Mouse (Mus musculus) limb, embryonic 14.5 days (tissue): ENCODE measurements around the gene Tuba8. TPM values are rescaled to one million over a fixed set of nuclear protein-coding genes. Genes with fewer than 3 reads are reported as not detected.
A peak's percentile ranks its signal among the peaks of the same experiment; 100 is the strongest.

Source experiments
- ATAC-seq: fragments of 200-750 bp; cut with Nextera tagmentation; 2 replicates; pipeline ENCODE4 v1.8.0; 2017; ENCODE audit warnings: low read depth, moderate number of reproducible peaks, moderate TSS enrichment; ENCODE audit not compliant: low FRiP score
- DNase-seq: peaks from one replicate; pipeline ENCODE4 v3.0.0-alpha.2; 2015; ENCODE audit warnings: low spot score
- H3K27ac ChIP-seq: fragments of 300-500 bp; sonication (generic); replicated peaks from 2 replicates; pipeline ENCODE4 v1.5.1; 2014; ENCODE audit warnings: low read depth, mild to moderate bottlenecking, low read length, moderate library complexity, mixed read lengths
- H3K27me3 ChIP-seq: fragments of 300-500 bp; sonication (generic); 2 replicates; pipeline ENCODE4 v1.6.1; 2014; ENCODE audit warnings: low read length, mixed read lengths; ENCODE audit not compliant: control insufficient read depth, insufficient read depth
- H3K36me3 ChIP-seq: fragments of 300-500 bp; sonication (generic); 2 replicates; pipeline ENCODE4 v1.6.1; 2014; ENCODE audit warnings: mild to moderate bottlenecking, low read length, moderate library complexity, mixed read lengths; ENCODE audit not compliant: control insufficient read depth, insufficient read depth
- H3K4me1 ChIP-seq: fragments of 300-500 bp; sonication (generic); 2 replicates; pipeline ENCODE4 v1.6.1; 2014; ENCODE audit warnings: antibody characterized with exemption, low read length, mixed read lengths; ENCODE audit not compliant: control insufficient read depth, insufficient read depth
- H3K4me2 ChIP-seq: fragments of 300-500 bp; sonication (generic); replicated peaks from 2 replicates; pipeline ENCODE4 v1.6.1; 2014; ENCODE audit warnings: low read depth, mild to moderate bottlenecking, low read length, moderate library complexity; ENCODE audit not compliant: severe bottlenecking
- H3K4me3 ChIP-seq: fragments of 300-500 bp; sonication (generic); replicated peaks from 2 replicates; pipeline ENCODE4 v1.5.1; 2014; ENCODE audit warnings: low read length
- H3K9ac ChIP-seq: fragments of 300-500 bp; sonication (generic); 2 replicates; pipeline ENCODE4 v1.6.1; 2014; ENCODE audit warnings: mild to moderate bottlenecking, low read depth, low read length, moderate library complexity; ENCODE audit not compliant: severe bottlenecking
- H3K9me3 ChIP-seq: fragments of 300-500 bp; sonication (generic); 2 replicates; pipeline ENCODE4 v1.6.1; 2016; ENCODE audit warnings: low read length; ENCODE audit not compliant: control insufficient read depth
- POLR2A ChIP-seq: fragments of 200-500 bp; IDR thresholded peaks from 2 replicates; pipeline ENCODE4 v1.8.0; 2012; ENCODE audit warnings: inconsistent platforms, mild to moderate bottlenecking, moderate library complexity, borderline replicate concordance; ENCODE audit not compliant: insufficient read depth, insufficient read length; ENCODE audit errors: extremely low read depth
- whole genome bisulfite sequencing: fragments of 180-500 bp; shearing (Covaris S2); extraction: QIAGEN DNeasy Blood & Tissue Kit; methylation state at CpG from one replicate; pipeline ENCODE4 v1.1.7; 2014; 5-methylcytosine and 5-hydroxymethylcytosine counted together
- polyA plus RNA-seq, 2 experiments: library from polyadenylated mRNA; depleted of rRNA in 1 of 2; stranded (reverse) in 1 of 2; unstranded in 1 of 2; fragments of >200 nt; fragmentation: Nextera tagmentation in 1 of 2; extraction: Ambion mirVana in 1 of 2; gene quantifications; 2 replicates each; pipeline versions ENCODE4 v1.2.1 to v1.2.3; 2012 to 2014

Tuba8 gene
- polyA plus RNA-seq, 2 experiments = 0.77 to 4.4 TPM

- Histone ChIP-seq H3K9me3 (no peaks in the 10 kb centered on the region), H3K4me2 (no peak overlapping the region), H3K36me3 (no peaks in the 10 kb centered on the region), H3K4me1 (peaks cover 12% of the 10 kb centered on the region), H3K27me3 (no peaks in the 10 kb centered on the region), H3K9ac (no peak overlapping the region), H3K27ac (no peak overlapping the region), H3K4me3 (no peak overlapping the region)
- TF ChIP-seq POLR2A = no peak
- ATAC-seq = no peak
- DNase-seq = peak; percentile 80
- WGBS = 56% methylated on average over 7 of the region's 7 CpGs
These were observed 31.7 kb upstream of the Tuba8 start for GRCm38 (mm10) chr6:121178700-121179358.

GRCm38 (mm10) chr6:121179846-121180245 is 30.6 kb upstream of the Tuba8 start:
- WGBS = 74% methylated on average over 7 of the region's 7 CpGs
- no peak for TF ChIP-seq POLR2A
- Histone ChIP-seq H3K27ac (no peak overlapping the region), H3K9me3 (no peaks in the 10 kb centered on the region), H3K4me2 (no peak overlapping the region), H3K27me3 (no peaks in the 10 kb centered on the region), H3K9ac (no peak overlapping the region), H3K4me3 (no peak overlapping the region), H3K4me1 (peaks cover 20% of the 10 kb centered on the region), H3K36me3 (no peaks in the 10 kb centered on the region)
- no peak for DNase-seq
- ATAC-seq = no peak

- WGBS = 1% methylated on average over 32 of the region's 32 CpGs
- H3K4me3 ChIP-seq = peak within 1 kb of the TSS; percentile 61
- peak within 1 kb of the TSS; percentile 87 for H3K27ac ChIP-seq
- H3K4me2 ChIP-seq = peak within 1 kb of the TSS; percentile 92
- TF ChIP-seq POLR2A = peak; percentile 79; the same call in 1 of the 2 replicates
- peak within 1 kb of the TSS; percentile 65 for H3K9ac ChIP-seq
- H3K4me1 ChIP-seq = peaks cover 16% of the 10 kb centered on the region
- H3K36me3 ChIP-seq = peaks cover 12% of the 10 kb centered on the region
- ATAC-seq (peak; percentile 89), DNase-seq (peak; percentile 90)
- H3K9me3 ChIP-seq = no peaks in the 10 kb centered on the region
- H3K27me3 ChIP-seq = no peaks in the 10 kb centered on the region
These were observed 26.9 kb upstream of the Tuba8 start, which contains the start of gene Pex26 for GRCm38 (mm10) chr6:121183414-121184173. Gene Pex26 (plus strand): TSS chr6:121183667.

- Histone ChIP-seq H3K4me3 (peak overlapping the region; percentile 61), H3K27ac (0 out of 2 replicates have a peak overlapping the region, but pooled peaks have one; percentile 87), H3K9ac (peak overlapping the region; percentile 65), H3K4me1 (peaks cover 16% of the 10 kb centered on the region), H3K36me3 (peaks cover 17% of the 10 kb centered on the region), H3K9me3 (no peaks in the 10 kb centered on the region), H3K4me2 (peak overlapping the region; percentile 92), H3K27me3 (no peaks in the 10 kb centered on the region)
- DNase-seq (peak; percentile 71), ATAC-seq (peak; percentile 34)
- WGBS = 2% methylated on average over 35 of the region's 35 CpGs
- TF ChIP-seq POLR2A = no peak
These were observed 26.0 kb upstream of the Tuba8 start for GRCm38 (mm10) chr6:121184198-121185140.

GRCm38 (mm10) chr6:121185232-121185631 is 25.3 kb upstream of the Tuba8 start:
- Histone ChIP-seq H3K4me2 (peak overlapping the region; percentile 92), H3K27ac (no peak overlapping the region), H3K4me3 (peak overlapping the region; percentile 61), H3K4me1 (peaks cover 16% of the 10 kb centered on the region), H3K36me3 (peaks cover 24% of the 10 kb centered on the region), H3K9me3 (no peaks in the 10 kb centered on the region), H3K27me3 (no peaks in the 10 kb centered on the region), H3K9ac (no peak overlapping the region; the same call in 1 of the 2 replicates)
- no peak for TF ChIP-seq POLR2A
- WGBS = 91% methylated on average over 8 of the region's 8 CpGs
- DNase-seq (no peak), ATAC-seq (no peak)
